Mouse (Mus musculus) granulocyte monocyte progenitor cell, adult 5-6 weeks (primary cell): ENCODE data around the gene Aida. TPM values are rescaled to one million over a fixed set of nuclear protein-coding genes. Genes with fewer than 3 reads are reported as not detected.
"Not testable (repeated sequence)": the region's sequence is repeated elsewhere in the genome, so short reads cannot be mapped to it uniquely, and the experiment has no call there.

Experiments used
- ATAC-seq: replicated peaks from 2 replicates; pipeline ENCODE4 v1.8.0; 2016; ENCODE audit warnings: mild to moderate bottlenecking, moderate TSS enrichment, inconsistent platforms; ENCODE audit not compliant: poor library complexity, severe bottlenecking
- total RNA-seq, 2 experiments: library from RNA; stranded (forward) in 1 of 2; stranded (reverse) in 1 of 2; fragments of 200-712, 200-1000 nt in 1 of 2; fragments of >200 nt in 1 of 2; fragmentation: Nextera tagmentation in 1 of 2; gene quantifications; 2 replicates each; pipeline ENCODE4 v1.2.3; 2014 to 2017

Aida gene
- total RNA-seq (2014; fragmentation: Nextera tagmentation) = 32.4 and 47.2 TPM in 2 replicates
- total RNA-seq (2017) = 42.4 and 70.1 TPM in 2 replicates

DNA sequence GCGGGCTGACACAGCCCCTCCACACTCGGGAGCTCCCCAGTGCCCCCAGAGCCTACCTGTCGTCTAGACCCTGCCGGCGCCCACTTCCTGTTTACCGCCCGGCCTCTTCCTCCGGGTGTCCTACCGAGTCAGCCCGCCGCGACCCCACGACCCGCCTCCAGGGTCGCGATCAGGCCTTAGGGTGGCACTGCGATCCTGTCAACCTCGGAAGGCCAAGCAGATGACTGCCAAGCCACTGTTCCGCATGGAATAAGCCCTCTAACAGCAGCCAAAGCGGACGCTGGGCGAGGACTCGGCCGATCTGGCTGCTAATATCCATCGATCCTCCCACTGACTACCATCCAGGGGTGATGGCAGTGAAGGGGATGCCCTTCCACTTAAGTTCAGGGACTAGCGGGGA lies at the start of gene Aida:
Aida (plus strand) TSS at position 126 of the 400 bp plus-strand sequence.
- peak; percentile 49 for ATAC-seq

DNA sequence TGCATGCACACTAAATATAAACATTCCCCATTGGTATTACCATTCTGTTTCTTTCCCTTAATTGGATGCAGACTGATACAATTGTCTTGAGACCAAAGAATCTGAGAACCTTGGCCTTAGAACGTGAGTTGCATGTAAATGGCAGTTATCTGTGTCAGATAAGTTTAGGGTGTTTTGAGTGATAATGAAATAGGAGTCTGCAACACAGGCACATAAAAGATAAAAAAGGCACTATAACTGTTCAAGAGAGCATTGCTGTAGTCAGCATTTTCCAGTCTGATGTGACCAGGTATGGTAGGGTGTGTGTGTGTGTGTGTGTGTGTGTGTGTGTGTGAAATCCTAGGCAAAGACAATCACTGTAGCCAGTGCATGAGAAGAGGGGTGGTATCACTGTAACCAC lies 48.2 kb upstream of the Aida start:
- no peak for ATAC-seq

DNA sequence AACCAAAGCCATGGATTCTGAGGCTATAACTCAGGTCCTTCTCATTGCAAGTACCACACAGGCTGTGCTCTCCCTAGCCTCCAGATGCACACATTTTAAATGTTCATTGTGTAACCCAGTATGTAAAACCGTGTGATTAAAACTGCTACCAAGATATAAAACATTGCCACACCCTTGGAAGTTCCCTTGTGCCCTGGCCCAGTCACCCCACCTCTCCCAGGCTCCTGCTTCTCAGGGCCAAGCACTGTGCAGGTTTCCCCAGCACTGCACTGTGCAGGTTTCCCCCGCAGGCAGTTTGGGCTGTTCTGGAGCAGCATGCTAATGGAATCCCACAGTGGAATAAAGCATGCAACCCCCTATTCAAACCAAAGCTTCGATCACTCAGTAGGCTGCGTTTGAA lies 45.8 kb upstream of the Aida start:
- no peak for ATAC-seq

DNA sequence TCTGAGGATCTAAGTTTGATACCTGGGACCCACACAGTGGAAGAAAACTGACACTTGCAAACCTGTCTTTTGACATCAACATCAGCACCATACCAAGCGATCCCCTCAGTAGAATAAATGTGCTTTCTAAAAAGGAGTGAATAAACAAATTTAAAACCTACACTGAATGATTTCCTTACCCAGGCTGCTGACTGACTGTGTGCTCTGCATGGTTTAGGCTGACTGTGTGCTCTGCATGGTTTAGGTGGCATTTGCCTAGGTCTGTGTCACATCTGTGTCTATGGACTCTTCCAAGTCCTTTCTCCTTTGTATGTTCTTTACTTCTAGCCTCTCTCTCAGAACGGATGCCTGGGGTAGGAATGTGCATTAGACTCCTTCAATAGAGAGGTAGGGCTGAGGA lies 44.6 kb upstream of the Aida start:
- ATAC-seq = no peak

DNA sequence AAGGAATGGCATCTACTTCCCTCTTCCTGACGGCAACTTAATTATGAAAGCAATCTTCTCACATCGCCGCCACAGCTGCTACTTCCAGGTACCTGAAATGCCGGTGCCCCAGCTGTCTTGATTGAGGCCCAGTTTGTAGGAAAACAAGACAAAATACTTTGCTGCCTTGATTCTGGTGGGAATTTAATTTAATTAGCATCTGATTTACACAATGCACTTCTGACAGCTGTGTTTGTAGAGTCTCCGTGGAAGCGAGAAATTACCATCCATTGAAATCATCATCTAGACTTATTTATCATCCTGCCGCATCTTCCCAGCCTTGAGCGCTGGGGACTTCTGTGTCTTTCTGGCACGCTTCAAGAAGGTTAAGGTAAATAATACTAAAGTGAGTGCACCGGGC lies 43.8 kb upstream of the Aida start:
- no peak for ATAC-seq

DNA sequence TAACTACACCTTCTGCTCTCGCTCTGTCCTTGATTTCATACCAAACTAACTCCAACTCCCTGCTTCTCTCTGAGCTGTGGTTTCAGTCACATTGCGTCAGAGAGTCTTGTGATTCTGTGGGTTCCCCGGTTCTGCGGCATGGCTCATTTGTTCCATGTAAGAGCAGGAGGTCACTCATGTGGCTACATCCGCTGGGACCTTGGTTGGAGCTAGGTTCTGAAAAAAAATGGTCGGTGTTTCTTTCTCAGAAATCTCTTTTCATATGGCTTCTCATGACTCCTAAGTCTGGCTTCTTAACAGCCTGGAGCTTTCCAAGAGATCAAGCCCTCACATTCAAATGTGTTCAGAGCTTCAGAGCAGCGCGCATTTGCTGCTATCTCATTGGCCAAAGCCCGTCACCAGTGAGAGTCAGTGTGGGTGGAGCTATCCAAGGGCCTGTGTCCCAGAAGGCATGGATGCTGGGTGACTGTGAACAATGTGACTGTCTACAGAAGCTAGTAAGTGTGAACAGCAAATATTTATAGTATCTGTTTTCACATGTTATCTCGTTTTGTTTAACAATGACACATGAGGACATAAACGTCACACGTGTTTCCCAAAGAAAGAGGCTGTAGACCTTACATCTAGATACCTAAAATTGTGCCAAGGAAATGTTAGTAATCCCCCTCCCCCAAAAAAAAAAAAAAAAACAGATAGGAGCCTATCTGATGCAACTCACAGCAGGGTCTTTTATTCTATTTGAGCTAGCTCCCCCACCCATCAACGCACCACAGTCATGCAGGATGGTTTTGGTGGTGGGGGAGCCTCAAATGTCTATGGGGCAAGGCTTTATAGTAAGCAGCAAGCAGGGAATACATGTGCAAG lies 32.0 kb upstream of the Aida start:
- peak; percentile 93 for ATAC-seq

DNA sequence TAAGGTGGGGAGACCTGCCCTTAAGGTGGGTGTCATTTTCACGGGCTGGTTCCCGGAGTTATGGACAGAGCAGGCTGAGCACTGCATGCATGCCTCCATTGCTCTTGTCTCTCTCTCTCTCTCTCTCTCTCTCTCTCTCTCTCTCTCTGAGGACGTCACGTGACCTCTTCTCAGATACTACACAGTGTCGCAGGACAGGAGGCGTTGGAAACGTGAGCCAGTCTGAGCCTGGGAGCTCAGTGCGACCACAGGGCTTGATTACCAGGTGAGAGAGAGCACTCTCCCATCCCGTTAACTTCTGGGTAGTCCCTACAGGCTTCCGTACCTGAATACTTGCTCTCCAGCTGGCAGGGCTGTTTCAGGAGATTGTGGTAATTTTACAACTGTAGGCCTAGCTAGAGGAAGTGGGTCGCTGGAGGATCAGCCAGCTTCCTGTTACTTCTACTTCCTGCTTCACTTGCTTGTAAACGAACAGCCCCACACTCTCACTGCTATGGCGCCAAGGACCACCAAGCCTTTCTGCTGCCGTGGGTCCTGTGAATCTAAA lies 30.4 kb upstream of the Aida start:
- ATAC-seq = peak; percentile 80

DNA sequence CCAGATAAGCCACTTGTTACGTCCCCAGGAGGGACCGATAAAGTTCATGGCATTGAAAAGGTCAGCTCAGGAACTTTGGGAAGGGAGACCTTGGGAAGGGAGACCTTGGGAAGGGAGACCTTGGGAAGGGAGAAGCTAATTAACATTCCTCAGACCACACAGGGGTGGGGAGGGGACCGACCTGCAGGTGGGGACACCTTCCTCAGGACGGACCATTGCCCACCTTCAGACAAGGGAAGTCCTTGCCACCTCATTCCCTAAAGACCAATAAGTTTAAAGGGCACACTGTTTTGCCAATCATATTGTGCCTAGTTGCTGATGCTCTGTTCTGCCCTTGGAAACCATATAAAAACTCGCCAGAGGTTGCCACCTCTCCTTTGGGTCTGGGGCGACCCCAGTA lies 28.7 kb upstream of the Aida start:
- ATAC-seq = no peak

DNA sequence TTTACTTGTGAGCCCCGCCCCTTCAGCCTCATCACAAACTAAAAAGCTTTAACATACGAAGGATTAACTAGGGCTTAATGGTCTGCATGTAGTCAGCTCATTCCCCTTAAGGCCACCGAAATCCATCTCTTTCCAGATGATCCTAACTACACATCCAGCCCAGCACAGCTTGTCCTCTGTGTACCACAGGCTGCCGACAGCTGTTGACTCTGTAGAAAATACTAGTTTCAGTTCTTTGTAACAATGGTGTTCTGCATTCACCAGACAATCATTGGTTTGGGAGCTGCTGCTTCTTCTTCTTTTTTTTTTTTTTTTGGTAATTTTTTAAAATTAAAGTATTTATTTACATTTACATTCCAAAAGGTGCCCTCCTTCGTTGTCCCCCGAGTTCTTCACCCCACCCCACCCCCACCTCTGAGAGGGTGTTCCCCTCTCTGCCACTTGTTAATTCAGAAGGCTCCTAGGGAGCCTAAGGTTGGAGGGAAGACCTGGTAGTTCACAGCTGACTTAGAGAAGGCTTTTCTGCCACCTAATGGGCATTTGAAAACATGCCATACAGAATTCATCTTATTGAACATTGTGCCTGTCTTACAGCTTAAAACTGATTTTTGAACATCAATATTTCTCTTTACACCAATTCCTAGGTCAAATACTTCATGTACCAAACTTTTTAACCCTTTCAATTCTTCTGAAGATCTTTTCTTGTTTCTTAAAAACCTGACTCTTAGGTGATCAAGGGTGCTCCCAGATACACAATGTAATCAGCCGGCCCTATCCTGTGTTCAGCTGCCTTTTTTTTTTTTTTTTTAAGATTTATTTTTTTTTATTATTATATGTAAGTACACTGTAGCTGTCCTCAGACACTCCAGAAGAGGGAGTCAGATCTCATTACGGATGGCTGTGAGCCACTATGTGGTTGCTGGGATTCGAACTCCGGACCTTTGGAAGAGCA lies 23.2 kb upstream of the Aida start:
- ATAC-seq = peak; percentile 87

DNA sequence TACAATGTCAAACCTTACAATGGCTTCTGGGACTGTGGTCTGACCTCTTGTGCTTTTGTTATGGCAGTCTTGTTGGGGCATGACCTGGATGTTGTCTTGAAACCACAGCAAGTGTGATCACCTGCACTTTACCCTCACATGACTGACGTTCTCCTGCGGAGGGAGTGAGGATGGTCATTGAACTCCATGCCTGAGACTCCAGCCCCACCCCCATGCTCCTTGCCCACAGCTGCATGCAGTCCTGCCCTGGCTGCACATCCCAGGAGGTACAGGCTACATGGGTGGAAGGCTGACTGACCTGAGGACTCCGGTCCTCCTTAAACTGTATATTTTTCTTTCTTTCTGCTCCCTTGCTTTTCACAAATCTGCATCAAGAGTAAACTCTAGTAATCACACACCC lies 22.0 kb upstream of the Aida start:
- ATAC-seq = no peak

DNA sequence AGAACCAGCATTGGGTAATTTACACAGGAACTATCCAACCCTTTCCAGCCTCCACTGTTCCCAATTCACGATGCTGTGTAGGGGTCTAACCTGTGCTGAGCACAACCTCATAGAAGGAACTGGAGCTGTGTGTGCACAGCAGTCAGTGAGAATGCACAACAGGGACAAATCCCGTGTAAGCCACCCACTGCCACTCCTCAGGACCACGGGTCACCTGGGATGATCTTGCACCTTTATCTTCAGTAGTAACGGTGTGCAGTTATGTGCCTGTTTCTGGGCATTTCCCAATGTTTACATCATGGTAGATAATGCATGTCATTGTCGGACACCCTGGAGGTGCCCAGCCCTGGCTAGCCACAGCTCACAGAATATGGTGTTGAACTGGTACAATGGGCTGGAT lies 20.6 kb upstream of the Aida start:
- no peak for ATAC-seq

DNA sequence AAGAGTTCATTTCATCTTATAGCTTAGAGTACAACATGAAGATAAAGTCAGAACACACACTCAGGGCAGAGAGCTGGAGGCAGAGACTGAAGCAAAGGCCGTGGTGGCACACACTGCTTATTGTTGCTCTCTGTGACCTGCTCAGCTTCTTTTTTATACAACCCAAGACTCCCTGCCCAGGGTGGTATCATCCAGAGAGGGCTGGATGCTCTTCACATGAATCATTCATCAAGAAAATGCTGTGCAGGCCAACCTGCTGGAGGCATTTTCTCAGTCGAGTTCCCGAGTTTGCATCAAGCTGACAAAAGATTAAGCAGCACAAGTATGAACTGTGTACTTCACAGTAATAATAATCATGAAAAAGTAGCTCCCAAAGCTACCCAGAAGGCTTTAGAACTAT lies 8.0 kb upstream of the Aida start:
- no peak for ATAC-seq

DNA sequence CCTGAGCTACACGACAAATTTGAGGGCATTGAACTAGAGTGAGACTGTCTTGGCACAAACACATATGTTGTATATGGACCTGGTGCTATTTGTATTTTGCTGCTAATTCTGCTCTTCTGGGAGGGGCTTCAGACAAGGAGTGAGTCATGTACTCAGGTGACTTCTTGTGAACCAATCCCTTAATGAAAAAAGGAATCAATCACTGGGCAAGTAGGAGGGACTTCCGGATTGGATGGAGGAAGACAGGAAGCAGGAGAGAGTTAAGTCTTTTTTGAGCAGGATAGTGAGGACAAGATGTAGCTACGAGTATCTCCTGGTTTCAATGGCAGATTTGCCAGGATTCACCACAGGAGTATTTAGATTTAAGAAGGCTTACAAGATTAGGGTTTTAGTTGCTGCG lies 6.8 kb upstream of the Aida start:
- no peak for ATAC-seq

DNA sequence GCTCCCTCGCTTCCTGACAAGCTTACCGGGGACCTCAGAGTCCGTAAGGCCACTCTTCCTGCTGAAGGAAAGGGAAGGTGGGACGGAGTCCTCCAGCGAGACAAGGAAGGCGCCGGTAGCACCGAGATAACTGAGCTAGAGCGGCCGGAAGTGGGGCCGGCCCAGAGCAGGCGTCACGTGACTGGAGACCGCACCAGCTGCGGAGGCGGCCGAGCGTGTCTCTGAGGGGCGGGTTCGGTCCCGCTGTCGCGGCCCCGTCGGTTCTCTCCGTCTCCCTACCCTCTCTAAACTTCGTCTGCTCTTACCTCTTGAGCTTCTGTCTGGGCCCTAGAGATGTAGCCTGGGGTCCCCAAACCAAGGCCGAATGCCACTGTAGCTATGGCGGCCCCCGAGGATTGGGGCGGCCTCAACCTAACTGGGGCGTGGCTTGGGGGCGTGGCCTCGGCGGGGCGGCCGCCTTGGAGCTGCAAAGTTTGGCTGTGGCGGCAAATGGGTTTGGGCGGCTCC lies 540 bp downstream of the Aida start, which contains the start of gene Brox:
Brox (minus strand) TSS at position 393 of the 507 bp plus-strand sequence.
- ATAC-seq = peak; percentile 67

DNA sequence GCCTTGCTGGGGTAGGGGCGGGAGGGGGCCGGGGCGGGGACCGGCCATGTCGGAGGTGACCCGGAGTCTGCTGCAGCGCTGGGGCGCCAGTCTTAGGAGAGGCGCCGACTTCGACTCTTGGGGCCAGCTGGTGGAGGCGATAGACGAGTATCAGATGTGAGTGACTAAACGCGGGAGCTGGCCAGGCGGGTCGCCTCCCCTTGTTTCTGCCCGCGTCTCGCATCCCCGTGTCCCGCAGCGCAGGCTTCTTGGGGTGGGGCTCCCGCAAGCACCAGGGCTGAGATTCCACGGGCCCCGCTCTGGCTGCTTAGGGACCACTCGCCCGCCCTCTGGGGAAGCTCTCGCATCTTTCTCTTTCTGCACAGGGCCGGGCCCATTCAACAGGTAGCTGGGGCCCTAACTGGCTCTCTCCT lies 1.1 kb downstream of the Aida start:
- ATAC-seq = peak; percentile 2; the same call in 1 of the 2 replicates

DNA sequence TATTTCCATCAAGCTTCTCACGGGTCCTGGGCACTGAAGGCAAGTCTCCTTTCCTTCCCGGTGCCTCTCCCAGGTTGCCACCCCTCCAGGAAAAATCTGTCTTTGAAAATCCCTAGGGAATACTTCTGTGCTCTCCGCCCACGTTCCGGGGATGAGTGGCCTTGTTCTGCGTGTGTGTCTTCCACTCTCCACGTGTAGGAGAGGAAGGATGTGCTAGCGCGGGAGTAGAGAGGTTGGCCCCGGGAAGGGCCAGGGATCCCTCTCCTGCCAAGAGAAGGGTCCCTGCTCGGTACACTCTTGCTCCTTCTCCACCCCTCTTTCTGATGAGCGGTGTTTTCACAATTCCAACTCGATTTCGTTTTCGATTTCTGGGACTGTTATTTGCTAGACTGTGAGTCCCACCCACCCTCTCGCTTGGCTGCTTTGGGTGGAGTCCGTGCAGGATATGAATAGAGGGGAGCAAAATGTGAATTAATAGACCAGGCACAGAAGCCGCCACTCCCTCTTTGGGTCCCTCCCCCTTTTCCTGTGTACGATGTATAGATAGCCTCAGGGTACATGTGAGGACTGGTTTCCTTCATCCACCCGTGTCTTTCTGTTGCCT lies 1.6 kb downstream of the Aida start:
- ATAC-seq = peak; percentile 37

DNA sequence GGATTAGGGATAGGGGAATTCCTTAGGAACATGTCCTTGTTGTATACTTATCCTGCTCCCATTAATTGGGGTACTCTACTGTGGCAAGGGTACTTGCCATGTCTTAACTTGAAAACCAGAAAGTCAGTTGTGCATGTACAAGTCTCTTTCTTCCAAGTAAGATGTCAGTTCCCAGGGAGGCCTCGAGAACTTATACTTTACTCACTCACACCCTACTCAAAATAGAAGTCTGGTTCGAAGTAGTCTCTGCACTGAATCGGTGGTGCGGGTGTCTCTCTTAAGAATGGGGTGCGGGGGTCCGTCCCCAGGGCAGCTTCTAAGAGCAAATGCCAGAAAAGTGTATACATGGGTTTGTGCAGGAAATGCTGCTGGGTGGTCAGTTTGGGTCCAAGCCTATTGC lies 2.8 kb downstream of the Aida start:
- ATAC-seq = no peak

DNA sequence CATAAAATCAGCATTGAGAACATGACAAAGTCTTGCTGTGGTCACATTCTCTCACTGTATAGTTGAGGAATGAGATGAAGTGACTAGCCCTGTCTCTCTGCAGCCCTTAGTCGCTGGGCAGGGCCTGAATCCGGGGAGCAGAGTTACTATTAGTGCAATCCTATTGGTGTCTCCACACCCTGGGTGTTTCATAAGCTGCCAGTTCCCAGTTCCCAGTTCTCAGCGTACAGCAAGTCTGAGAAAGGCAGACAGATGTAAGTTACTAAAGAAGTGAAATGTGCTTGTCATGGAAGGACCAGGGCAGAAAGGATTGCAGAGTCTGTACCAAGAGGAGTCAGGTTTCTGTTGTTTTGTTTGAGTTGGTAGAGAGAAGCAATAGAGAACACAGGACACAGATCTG lies 11.2 kb downstream of the Aida start:
- peak; percentile 25; the same call in 1 of the 2 replicates for ATAC-seq

DNA sequence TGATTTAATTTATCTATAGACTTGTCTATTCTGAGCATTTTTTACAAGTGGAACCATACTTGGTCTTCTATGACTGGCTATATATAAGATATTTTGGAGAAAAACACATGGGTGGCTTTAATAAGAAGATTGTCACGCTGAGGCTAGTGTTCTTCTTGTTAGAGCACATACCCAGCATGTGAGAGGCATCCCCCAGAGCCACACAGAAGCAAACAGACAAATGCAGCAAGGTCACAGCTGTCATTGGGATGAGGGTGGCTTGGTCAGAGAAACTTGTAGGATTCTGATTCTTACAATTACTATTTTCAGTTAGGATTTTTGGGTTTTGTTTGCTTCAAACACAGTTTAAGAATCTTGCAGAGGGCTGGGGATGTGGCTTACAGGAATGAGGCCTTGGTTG lies 12.1 kb downstream of the Aida start:
- no peak for ATAC-seq

DNA sequence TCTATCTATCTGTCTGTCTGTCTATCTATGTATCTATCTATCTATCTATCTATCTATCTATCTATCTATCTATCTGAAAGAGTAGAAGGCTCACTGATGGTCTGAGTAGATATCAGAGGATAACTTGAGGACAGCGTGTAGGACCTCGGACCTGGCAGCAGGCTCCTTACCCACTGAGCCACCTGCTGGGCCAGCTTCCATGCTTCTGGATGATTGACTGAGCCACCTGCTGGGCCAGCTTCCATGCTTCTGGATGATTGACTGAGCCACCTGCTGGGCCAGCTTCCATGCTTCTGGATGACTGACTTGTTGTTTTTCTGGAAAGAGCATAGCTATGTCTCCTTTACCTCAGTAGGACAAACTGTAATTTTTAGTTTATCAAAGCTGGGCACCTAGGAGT lies 13.2 kb downstream of the Aida start:
- not testable (repeated sequence) for ATAC-seq
